Mouse (Mus musculus): ENCODE results near the gene Npepl1.

The Npepl1 gene

DNA sequence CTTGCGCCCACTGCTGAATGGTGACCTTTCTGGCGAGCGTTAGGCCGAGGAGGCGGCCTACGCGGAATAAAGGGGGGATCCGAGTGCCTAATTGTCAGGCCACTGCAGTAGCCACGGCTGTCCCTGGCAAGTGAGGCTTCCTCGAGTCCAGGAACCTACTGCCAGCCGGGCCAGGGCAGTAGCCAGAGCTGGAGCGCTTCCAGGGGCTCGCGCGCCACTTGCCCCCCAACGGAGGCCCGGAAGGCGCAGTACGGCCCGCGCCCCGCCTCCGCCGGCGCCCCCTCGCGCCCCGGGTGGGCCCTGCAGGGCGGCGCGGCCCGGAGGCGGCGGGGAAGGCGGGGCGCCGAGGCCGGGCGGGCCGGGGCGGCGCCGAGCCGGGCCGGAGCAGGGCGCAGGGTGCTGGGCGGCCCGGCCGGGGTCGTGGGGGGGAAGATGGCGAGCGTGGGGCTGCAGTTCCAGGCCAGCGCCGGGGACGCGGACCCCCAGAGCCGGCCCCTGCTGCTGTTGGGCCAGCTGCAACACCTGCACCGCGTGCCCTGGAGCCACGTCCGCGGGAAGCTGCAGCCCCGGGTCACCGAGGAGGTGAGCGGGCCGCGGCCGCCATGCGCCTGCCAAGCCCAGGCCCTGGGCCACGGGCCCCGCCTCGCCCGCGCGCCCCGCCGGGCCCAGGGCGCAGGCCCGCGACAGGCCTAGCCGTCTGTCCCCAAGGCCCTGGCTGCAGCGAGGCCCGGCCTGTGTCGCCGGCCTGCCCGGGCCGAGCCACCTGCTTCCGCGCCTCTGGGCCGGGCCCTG lies at the start of gene Npepl1:
Gene Npepl1 (plus strand): TSS at position 359 of the 792 bp plus-strand sequence.
- DNase-seq (ENCODE audit: low spot score), result peak; percentile 44

DNA sequence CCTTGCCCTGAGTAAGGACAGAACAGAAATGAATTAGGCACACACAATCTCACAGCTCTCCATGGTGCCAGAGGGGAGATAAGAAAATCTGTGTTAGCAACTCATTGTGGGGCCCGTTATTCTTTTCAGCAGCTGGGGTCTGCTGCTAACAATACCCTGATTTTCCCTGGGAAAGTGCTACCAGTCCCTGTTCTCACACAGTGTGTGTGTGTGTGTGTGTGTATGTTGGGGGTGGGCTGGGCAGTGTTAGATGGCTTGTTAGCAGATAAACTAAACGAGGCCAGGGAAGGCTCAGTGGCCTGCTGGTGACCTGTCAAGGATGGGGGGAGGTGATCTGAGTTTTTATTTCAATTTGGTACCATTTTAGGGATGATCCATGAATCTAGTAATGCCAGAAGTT lies 48.9 kb upstream of the Npepl1 start:
- DNase-seq (ENCODE audit: low spot score), result no peak

DNA sequence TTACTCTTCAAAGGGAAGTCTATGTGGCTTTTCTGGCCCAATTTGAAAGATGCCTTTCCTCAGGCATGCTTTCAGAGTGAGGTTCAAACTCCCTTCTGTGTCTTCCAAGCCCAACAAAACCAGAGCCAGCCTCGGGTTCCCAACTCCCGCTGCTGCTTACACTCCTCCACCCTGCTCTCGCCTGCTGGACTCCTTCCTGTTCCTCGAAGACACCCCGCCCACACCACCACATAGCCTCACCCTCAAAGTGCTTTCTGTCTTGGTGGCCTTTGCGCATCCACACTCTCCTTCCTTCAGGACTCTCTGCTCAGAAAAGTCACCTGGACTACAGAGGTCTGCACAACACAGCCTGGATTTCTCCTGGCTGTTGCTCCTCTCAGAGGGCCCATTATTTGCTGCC lies 47.1 kb upstream of the Npepl1 start:
- DNase-seq (ENCODE audit: low spot score), result no peak

DNA sequence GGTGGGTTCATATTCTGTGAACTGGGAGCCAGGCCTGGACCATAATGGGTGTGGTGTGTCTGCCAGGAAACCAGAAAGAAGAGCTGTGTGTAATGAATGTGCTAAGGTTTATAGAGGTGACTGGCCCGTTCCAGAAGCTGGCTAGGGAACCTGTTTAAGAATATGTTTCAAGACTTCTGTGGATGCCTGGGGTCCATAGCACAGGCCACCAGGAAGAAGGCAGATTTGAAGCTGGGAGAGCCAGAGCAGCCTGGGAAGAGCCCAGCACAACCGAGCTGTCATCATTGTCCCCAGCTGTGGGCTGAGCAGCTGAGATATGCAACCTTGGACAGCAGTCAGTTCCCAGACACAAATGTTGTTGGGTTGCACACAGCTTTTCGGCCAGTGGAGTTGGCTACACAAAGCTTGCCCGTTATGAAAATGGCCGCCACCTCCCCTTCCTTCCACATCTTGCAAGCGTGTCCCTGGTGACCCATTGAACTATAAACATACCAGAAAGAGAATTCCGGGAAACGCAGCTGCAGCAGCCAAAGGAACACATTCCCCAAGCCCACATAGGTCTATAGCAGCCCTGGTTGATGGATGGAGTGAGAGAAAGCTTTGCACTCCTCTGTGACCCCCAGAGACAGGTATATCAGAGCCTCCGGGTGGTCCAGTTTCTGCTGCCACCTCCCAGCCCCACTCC lies 46.5 kb upstream of the Npepl1 start:
- no peak for DNase-seq (ENCODE audit: low spot score)

DNA sequence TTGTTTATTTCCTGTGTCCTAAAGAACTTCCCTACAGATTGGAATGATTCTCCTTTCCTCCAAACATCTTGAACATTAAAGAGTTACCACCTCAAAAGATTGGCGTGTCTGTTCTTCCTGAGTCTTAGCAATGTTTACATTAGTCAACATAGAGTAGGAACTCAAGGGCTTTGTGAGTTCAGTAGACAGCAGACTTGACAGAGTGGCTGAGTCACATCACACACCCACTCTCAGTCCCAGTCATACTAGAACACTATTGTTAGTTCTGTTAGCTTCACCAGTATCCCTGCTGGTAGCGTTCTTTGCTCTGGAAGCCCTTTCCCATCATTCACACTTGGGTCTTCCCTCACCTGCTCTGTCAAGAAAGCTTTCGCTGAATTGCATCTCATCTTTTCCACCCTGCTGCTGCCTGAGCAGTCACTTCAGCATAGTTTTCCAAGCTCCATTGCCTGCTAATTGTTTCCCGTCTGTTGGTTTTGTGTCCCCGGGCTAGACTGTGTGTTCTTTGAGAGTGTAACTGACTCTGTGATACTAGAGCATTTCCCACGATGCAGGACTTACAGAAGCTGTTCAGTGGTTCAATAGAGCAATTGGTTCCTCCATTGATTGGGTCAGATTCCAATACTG lies 42.2 kb upstream of the Npepl1 start:
- DNase-seq (ENCODE audit: low spot score), result no peak

DNA sequence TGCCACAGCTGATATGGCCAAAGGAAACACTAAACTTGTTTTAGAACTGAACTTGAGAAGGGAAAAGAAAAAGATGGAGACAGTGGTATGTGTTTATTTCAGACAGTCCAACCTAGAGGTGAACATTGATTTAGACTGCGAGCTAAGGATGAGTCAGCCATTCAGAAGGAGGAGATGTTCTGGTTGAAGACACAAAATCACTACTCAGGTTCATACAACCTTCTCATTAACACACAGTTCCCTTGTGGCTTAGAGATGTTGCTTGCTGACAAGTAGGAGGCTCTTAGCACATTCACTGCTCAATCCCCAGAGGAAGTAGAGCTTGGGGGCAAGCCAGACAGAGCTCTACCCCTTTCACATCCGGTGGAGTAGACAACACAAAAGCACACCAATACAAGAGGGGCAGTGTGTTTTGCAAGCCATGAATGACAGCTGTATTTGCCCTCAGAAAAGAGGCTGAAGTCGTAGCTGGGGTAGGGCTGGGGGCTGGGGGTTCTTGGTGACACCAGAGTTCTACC lies 40.6 kb upstream of the Npepl1 start:
- no peak for DNase-seq (ENCODE audit: low spot score)

DNA sequence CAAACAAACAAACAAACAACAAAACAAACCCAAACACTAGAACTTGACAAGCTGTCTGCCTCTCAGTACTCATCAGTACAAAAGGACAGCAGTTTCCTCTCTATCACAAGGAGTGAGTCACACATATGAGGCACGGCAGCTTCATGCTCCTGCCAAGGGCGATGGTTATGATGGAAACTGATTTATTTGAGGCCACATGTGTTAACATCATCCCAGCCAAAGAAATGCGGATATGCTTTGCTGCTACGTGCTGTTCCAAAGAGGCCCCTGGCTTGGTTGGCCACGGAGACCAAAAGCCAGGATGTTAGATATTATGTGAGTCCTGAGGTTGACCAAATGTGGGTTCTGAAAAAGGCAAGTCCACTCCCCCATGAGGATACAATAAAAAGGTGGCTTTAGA lies 38.7 kb upstream of the Npepl1 start:
- no peak for DNase-seq (ENCODE audit: low spot score)

DNA sequence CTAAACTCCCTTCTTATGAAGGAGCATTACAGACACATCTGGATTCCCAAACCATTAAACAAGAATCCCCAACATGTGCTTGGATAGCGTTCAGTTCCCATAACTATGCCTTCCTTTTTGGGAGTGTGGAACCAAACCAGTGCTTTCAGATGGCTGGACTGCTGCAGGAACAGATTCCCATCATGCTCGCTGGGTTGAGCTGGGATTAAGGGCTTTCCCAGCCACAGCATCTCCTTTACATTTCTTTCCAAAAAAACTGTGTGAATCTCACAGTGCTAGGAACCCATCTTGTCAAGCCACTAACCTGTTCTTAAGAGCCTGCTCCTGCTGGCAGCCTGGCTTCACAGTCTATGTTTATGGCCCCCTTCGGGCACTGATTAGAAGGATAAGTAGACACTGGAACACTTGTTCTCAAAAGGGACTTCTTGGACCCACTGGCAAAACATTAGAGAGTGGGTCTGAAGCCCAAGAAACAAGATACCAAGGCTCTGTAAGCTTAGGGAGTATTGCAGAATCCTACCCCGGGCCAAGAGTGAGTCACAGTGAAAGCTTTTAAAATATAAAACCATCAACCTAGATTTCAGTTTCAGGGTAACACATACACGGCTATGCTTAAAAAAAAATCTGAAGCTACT lies 36.9 kb upstream of the Npepl1 start:
- DNase-seq (ENCODE audit: low spot score), result no peak

DNA sequence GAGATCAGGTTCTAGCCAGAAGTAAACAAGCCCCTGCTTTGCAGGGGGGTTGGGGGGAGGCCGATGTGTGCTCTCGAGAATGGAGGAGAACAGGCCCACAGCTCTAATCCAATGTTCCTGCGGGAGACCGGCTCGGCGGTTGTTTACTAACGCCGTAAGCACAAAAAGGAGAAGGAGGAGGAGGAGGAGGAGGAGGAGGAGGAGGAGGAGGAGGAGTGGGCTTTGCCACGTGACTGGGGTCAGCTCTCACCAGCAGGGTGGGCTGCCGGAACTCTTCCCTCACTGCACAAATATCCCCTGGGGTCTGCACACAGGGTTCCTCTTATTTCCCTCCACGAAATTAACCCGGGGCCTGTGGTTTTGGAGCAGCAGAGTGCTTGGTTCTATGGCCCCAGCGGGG lies 35.5 kb upstream of the Npepl1 start:
- no peak for DNase-seq (ENCODE audit: low spot score)

DNA sequence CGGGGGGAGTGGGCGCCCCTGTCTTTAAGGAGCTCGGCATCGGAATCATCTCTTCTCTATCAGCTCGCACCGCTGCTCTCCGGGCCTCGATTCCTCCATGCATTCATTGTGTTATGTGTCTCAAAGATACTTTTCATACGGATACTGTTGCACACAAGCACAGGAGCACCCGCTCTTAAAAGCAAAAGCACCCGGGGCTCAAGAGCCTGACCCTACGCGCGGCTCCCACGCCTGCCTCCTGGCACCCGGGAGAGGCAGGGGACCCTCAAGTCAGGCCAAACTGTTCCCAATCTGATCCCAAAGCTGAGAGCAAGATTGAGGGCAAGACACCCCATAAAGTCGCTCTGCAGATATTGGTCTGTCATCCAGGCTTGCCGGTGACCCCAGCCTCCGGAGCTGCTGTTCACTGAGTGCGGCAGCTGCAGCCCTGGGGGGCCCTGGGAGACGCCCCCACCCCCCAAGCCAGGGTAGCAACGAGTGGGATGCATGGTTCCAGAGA lies 35.0 kb upstream of the Npepl1 start:
- no peak for DNase-seq (ENCODE audit: low spot score)

DNA sequence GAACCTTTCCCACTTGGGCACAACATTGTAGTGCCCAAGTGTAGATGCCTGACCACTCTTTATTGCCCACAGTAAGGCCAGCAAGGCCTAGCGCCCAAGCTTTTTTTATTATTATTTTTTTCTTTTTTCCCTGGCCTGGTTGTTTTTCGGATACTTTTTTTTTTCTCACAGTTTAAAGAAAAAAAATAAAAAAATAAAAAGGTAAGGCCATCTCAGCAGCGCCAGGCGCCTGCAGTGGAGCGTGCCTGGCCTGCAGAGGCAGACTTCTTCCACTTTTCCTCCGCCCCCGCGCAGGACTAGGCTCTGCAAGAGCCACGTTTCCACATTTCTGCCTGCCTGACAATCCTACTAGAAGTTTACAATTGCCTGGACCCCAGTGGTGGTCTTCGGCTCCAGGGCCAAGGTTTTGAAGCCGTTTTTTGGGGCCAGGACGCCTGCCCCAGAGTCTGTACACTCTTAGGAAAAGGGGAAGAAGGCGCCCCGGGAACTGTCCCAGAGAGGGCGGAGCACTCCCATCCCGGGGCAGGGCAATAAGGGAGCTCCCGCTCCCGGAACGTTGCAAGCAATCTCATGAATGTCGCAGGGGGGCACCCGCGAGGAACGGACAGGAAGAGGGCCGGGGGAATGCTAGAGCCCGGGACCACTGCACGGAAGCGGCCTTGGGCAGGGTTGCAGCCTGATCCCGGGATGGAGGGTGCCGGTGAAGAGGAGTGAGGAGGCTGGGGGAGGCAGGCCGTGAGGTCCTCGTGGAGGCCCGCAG lies 34.3 kb upstream of the Npepl1 start, which contains the start of gene Stx16:
Gene Stx16 (plus strand): TSS at position 636 of the 760 bp plus-strand sequence.
- DNase-seq (ENCODE audit: low spot score), result peak; percentile 98

GRCm38 (mm10) chr2:174076433-174076824 lies 33.7 kb upstream of the Npepl1 start:
- DNase-seq (ENCODE audit: low spot score), result no peak

DNA sequence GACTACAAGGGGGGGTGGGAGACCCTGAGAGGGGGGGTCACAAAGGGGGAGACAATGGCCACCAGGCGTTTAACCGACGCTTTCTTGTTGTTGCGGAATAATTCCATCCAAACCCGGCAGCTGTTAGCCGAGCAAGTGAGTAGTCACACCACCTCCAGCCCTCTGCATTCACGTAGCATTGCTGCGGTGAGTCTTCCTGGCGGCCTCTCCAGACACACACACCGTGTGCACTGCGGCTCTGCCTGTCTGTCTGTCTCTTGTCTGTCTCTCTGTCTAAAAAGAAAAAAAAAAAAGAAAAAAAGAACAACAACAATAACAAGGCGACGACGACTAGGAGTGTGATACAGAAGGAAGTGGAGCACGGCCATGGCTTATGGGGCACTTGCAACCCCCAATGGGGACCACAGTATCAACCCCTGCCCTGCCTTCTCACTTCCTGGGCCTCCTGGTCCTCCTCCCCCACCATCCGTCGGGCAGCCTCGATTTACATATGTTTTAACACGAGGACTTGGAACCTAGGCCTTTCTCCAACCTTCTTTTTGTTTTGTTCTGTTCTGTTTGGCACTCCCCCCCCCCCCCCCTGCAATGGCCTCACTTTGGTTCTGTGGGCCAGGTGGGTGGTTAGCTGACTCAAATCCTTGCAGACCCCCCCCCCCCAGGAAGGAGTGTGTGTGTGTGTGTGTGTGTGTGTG lies 33.0 kb upstream of the Npepl1 start:
- no peak for DNase-seq (ENCODE audit: low spot score)

- DNase-seq (ENCODE audit: low spot score), result no peak
These were observed 32.3 kb upstream of the Npepl1 start for GRCm38 (mm10) chr2:174077776-174078338.

GRCm38 (mm10) chr2:174081833-174082232 lies 28.3 kb upstream of the Npepl1 start:
- no peak for DNase-seq (ENCODE audit: low spot score)

DNA sequence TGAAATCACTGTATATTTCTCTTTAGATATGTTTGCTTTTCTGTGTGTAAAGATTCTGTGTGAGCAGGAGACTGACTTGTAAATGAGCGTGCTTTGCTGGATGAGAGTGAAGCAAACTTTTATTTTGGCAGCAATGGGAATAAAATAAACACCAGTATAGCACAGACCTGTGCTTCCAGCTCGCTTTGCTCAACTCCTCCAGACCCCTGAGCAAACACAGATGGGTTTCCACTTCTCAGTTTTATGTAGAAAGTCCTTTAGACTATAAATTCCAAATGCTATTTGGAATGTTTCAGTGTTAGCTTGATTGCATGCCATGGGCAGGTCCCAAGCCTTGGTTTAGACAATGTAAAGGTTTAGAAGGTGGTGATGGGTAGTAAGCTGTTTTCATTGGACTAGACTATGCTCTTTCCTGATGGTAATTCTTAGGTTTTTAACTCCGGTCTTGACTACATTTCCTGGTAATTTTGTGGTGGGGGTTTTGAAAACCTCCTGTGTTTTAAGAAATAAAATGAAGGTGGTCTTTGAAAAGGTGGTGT lies 27.7 kb upstream of the Npepl1 start:
- DNase-seq (ENCODE audit: low spot score), result no peak

DNA sequence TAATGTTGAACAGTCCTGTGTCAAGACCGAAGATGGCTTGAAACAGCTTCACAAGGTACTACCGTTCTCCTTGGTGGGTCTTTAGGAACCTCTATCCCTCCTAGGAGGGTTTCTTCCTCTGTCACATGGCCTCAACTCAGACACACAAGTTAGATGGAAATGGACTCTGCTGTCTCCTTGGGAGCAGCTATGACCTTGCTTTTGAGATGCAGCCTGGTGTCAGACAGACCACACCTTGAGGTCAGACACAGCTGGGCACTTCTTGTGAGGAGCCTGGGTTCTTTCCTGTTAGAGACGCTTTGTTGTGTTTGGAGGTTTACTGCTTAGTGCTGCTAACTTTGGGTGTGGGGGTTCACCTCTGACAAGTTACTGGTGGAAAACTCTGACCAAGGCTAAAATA lies 15.1 kb upstream of the Npepl1 start:
- DNase-seq (ENCODE audit: low spot score), result no peak

- DNase-seq (ENCODE audit: low spot score), result no peak
These were observed 7.8 kb upstream of the Npepl1 start for GRCm38 (mm10) chr2:174102399-174102798.

GRCm38 (mm10) chr2:174103527-174103926 lies 6.6 kb upstream of the Npepl1 start:
- no peak for DNase-seq (ENCODE audit: low spot score)

DNA sequence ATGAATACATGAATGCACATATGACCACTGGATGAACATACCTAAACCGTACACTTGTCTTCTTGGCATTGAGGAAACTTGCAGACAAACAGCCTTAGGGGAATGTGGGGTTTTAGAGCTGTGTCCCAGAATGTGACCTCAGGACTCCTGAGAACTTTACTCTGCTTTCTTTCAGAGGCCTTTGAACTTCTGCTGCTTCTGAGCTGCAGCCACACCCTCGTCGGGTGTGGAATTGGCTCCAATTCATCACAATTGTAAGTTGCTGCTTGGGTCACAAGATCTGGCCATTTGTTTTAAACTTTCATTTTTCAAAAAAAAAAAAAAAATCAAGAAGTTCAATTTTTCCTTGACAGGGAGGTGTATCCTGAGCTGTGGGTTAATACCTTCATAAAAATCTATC lies 2.8 kb upstream of the Npepl1 start:
- no peak for DNase-seq (ENCODE audit: low spot score)
